Comparison of ENCODE assay signal across 8 mouse cellular contexts in the genomic region with DNA sequence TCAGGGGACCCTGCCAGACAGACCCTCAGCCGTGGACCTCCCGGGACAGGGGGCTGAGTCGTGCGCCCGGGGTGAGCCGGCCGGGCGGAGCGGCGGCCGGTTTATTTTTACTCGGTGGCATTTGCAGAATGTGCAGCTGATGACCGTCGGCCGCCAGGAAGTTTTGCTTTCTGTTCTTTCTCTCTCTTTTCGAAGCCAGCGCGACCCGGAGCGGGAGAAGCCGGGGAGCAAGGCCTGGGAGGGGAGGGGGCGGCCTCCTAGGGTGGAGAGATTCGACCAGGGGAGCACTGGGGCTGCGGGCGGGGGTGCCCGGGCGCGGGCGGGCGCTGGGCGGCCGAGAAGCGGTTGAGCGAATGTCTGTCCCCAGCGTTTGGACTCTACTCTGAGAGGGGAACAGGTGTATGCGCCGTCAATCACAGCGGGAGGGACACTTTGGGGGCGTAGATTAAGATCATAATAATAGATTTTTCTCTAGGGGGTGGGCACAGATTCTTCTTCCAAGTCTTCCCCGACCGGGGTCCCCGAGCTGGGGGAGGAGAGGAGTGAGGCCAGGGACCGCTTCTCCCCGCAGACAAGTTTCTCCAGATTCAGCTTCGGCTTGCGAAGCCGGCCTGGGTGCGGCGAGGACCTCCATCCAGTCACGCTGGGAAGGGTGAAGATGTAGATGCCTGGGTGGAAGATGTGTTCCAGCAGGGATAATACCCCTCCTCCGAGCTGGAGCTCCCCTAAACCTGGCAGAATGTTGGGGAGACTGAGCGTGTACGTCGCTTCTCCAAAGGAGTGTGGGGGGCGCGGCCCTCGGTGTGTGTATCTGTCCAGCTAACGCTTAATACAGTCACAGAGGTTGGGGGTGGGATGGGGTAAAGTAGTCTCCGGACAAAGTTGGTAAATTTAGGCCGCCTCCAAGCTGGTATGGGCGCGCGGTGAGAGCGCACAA. TPM values are rescaled to one million over a fixed set of nuclear protein-coding genes. Genes with fewer than 3 reads are reported as not detected.
DNase-seq lines count a peak whose midpoint lies in the region; ATAC-seq and TF ChIP-seq lines count a peak whose summit lies in the region.

No protein-coding gene starts in this region.

- no peaks in the 10 kb centered on the region for H3K9me3 ChIP-seq in kidney, embryonic 14.5 days (ENCODE audit: control insufficient read depth, low read length)
- H3K9me3 ChIP-seq in midbrain, embryonic 10.5 days (replicated peaks), result no peaks in the 10 kb centered on the region

- H3K4me1 ChIP-seq in testis, adult 2 months (ENCODE audit: control insufficient read depth, insufficient read depth, low read length), result peaks cover 14% of the 10 kb centered on the region
- peaks cover 35% of the 10 kb centered on the region for H3K4me1 ChIP-seq in kidney, embryonic 14.5 days (ENCODE audit: control insufficient read depth, insufficient read depth, low read length)
- peaks cover 91% of the 10 kb centered on the region for H3K4me1 ChIP-seq in midbrain, embryonic 10.5 days

- H3K27ac ChIP-seq in testis, adult 2 months (ENCODE audit: control insufficient read depth, insufficient read depth, low read depth, low read length), result no peak overlapping the region
- no peak overlapping the region for H3K27ac ChIP-seq in kidney, embryonic 14.5 days (ENCODE audit: low read depth, low read length)
- peak overlapping the region; percentile 73 for H3K27ac ChIP-seq in midbrain, embryonic 10.5 days (replicated peaks)

- H3K4me2 ChIP-seq in kidney, embryonic 14.5 days (replicated peaks; ENCODE audit: low read depth, low read length), result peak overlapping the region; percentile 98

- no peak for DNase-seq in testis, postnatal 14 days (ENCODE audit: low spot score)
- peak; percentile 62 for DNase-seq in gastrocnemius, postnatal 10 days
- DNase-seq in midbrain, embryonic 10.5 days (ENCODE audit: low spot score), result peak; percentile 57
- no peak for DNase-seq in layer of hippocampus, postnatal 36 days
- no peak for DNase-seq in frontal cortex, postnatal 36 days (ENCODE audit: low spot score in 2 of 2)
- no peak for DNase-seq in cerebellum, adult 8-10 months

- peaks cover 5% of the 10 kb centered on the region for H3K27me3 ChIP-seq in testis, adult 2 months (ENCODE audit: control insufficient read depth, insufficient read depth, low read length)
- peaks cover 29% of the 10 kb centered on the region for H3K27me3 ChIP-seq in kidney, embryonic 14.5 days (ENCODE audit: control insufficient read depth, insufficient read depth, low read length)
- H3K27me3 ChIP-seq in midbrain, embryonic 10.5 days (ENCODE audit: low read depth, poor library complexity, severe bottlenecking), result peaks cover 100% of the 10 kb centered on the region

- TF ChIP-seq CTCF in testis, adult 2 months (IDR thresholded peaks at IDR 0.05; ENCODE audit: control insufficient read depth, insufficient read depth, insufficient replicate concordance, low read depth, low read length), result no peak

- H3K36me3 ChIP-seq in testis, adult 2 months (ENCODE audit: control insufficient read depth, insufficient read depth, low read length), result no peaks in the 10 kb centered on the region
- no peaks in the 10 kb centered on the region for H3K36me3 ChIP-seq in kidney, embryonic 14.5 days (ENCODE audit: control insufficient read depth, insufficient read depth, low read length)
- H3K36me3 ChIP-seq in midbrain, embryonic 10.5 days, result no peaks in the 10 kb centered on the region

- WGBS in kidney, embryonic 14.5 days, result under 1% methylated on average over 61 of the region's 64 CpGs
- WGBS in midbrain, embryonic 10.5 days, result under 1% methylated on average over 63 of the region's 64 CpGs

- peak overlapping the region; percentile 1 for H3K4me3 ChIP-seq in testis, adult 2 months (ENCODE audit: control insufficient read depth, low read depth, low read length)
- H3K4me3 ChIP-seq in kidney, embryonic 14.5 days (ENCODE audit: low read length), result peak overlapping the region; percentile 73
- peak overlapping the region; percentile 74 for H3K4me3 ChIP-seq in midbrain, embryonic 10.5 days

- no peak for TF ChIP-seq POLR2A in testis, adult 2 months (IDR thresholded peaks at IDR 0.05; ENCODE audit: control insufficient read depth, low read depth, low read length)

- no peak for ATAC-seq in kidney, embryonic 14.5 days (ENCODE audit: low FRiP score, low TSS enrichment)

- peak overlapping the region; percentile 68 for H3K9ac ChIP-seq in kidney, embryonic 14.5 days (ENCODE audit: low read depth, low read length)

RNA-seq across cellular contexts. Expression of a gene that starts 1.9 kb away (rescaled TPM):
- polyA plus RNA-seq in testis, adult 2 months (2012; rRNA removed), result 8.5 and 9.8 TPM in 2 replicates
- 10 to 100 TPM; 39.3 to 42.0 TPM for total RNA-seq in gastrocnemius, postnatal 10 days (2021)
- polyA plus RNA-seq in kidney, embryonic 14.5 days (2014; fragmentation: Nextera tagmentation; extraction: Ambion mirVana), result 3.9 and 7.6 TPM in 2 replicates
- 2.9 and 6.3 TPM in 2 replicates for polyA plus RNA-seq in midbrain, embryonic 10.5 days (2016; fragmentation: Nextera tagmentation; extraction: Ambion mirVana)
- total RNA-seq in layer of hippocampus, postnatal 36 days (2021), result under 1 TPM; 0.52 to 0.66 TPM

Comparison
In these comparisons a context has a peak if more than half of its experiments do, and no peak if none do; other contexts are left out.
1. H3K4me3 ChIP-seq: peak in every context shown above with its lines; median percentile 74 in midbrain, embryonic 10.5 days; 73 in kidney, embryonic 14.5 days; 1 in testis, adult 2 months.
2. DNase-seq: peak in gastrocnemius, postnatal 10 days (single experiment) and midbrain, embryonic 10.5 days (single experiment); none in testis, postnatal 14 days (single experiment), layer of hippocampus, postnatal 36 days (0 of 2), frontal cortex, postnatal 36 days (0 of 2) and cerebellum, adult 8-10 months (single experiment).